Mouse (Mus musculus): Measurements from ENCODE around the gene Dis3l.

GRCm38 (mm10) chr9:64277706-64278105 is 63.4 kb downstream of the Dis3l start:
- TF ChIP-seq CTCF (IDR thresholded peaks at IDR 0.05; ENCODE audit: low read depth, low read length) = peak; percentile 72
- TF ChIP-seq POLR2A (IDR thresholded peaks at IDR 0.05; ENCODE audit: extremely low read depth, insufficient read depth, low read length) = no peak
